Mouse (Mus musculus): Measurements from ENCODE around the gene Nans. TPM values are rescaled to one million over a fixed set of nuclear protein-coding genes. Genes with fewer than 3 reads are reported as not detected.

The Nans gene
- polyA plus RNA-seq, 1 experiment from 2014 or later, result 75.7 TPM

GRCm38 (mm10) chr4:46454097-46454864 is 34.8 kb upstream of the Nans start:
- peaks cover 66% of the 10 kb centered on the region for H3K4me1 ChIP-seq
- H3K4me3 ChIP-seq, result peak overlapping the region; percentile 89
- no peaks in the 10 kb centered on the region for H3K27me3 ChIP-seq (ENCODE audit: poor library complexity, severe bottlenecking)
- H3K36me3 ChIP-seq (replicated peaks), result peaks cover 45% of the 10 kb centered on the region
- DNase-seq (ENCODE audit: extremely low spot score, low spot score), result no peak
- WGBS, result 80% methylated on average over 5 of the region's 5 CpGs
- no peaks in the 10 kb centered on the region for H3K9me3 ChIP-seq
- 0 out of 2 replicates have a peak overlapping the region, but pooled peaks have one; percentile 100 for H3K27ac ChIP-seq

GRCm38 (mm10) chr4:46456762-46457161 is 32.3 kb upstream of the Nans start:
- H3K27ac ChIP-seq, result no peak overlapping the region
- H3K4me1 ChIP-seq, result peaks cover 53% of the 10 kb centered on the region
- H3K27me3 ChIP-seq (ENCODE audit: poor library complexity, severe bottlenecking), result no peaks in the 10 kb centered on the region
- H3K9me3 ChIP-seq, result no peaks in the 10 kb centered on the region
- DNase-seq (ENCODE audit: extremely low spot score, low spot score), result no peak
- no peak overlapping the region for H3K4me3 ChIP-seq
- H3K36me3 ChIP-seq (replicated peaks), result peaks cover 70% of the 10 kb centered on the region
- WGBS, result 94% methylated on average over 4 of the region's 4 CpGs

GRCm38 (mm10) chr4:46457186-46457585 is 31.9 kb upstream of the Nans start:
- H3K4me1 ChIP-seq, result peaks cover 52% of the 10 kb centered on the region
- H3K27me3 ChIP-seq (ENCODE audit: poor library complexity, severe bottlenecking), result no peaks in the 10 kb centered on the region
- H3K4me3 ChIP-seq, result no peak overlapping the region
- WGBS, result 94% methylated on average over 3 of the region's 3 CpGs
- DNase-seq (ENCODE audit: extremely low spot score, low spot score), result no peak
- no peak overlapping the region for H3K27ac ChIP-seq
- H3K36me3 ChIP-seq (replicated peaks), result peaks cover 74% of the 10 kb centered on the region
- no peaks in the 10 kb centered on the region for H3K9me3 ChIP-seq

- Histone ChIP-seq H3K9me3 (no peaks in the 10 kb centered on the region), H3K27me3 (ENCODE audit: poor library complexity, severe bottlenecking) (no peaks in the 10 kb centered on the region), H3K4me1 (peaks cover 40% of the 10 kb centered on the region), H3K36me3 (replicated peaks) (peaks cover 80% of the 10 kb centered on the region), H3K4me3 (no peak overlapping the region), H3K27ac (no peak overlapping the region)
- 94% methylated on average over 2 of the region's 2 CpGs for WGBS
- DNase-seq (ENCODE audit: extremely low spot score, low spot score), result no peak
Observed at GRCm38 (mm10) chr4:46458411-46458810, 30.6 kb upstream of the Nans start.

GRCm38 (mm10) chr4:46463130-46463830 is 25.8 kb upstream of the Nans start:
- no peaks in the 10 kb centered on the region for H3K27me3 ChIP-seq (ENCODE audit: poor library complexity, severe bottlenecking)
- H3K9me3 ChIP-seq, result no peaks in the 10 kb centered on the region
- WGBS, result 87% methylated on average over 7 of the region's 7 CpGs
- H3K36me3 ChIP-seq (replicated peaks), result peaks cover 98% of the 10 kb centered on the region
- no peak for DNase-seq (ENCODE audit: extremely low spot score, low spot score)
- H3K27ac ChIP-seq, result no peak overlapping the region
- H3K4me1 ChIP-seq, result 0 out of 2 replicates have a peak, but pooled peaks cover 2% of the 10 kb centered on the region
- no peak overlapping the region for H3K4me3 ChIP-seq

GRCm38 (mm10) chr4:46465740-46466139 is 23.3 kb upstream of the Nans start:
- no peaks in the 10 kb centered on the region for H3K27me3 ChIP-seq (ENCODE audit: poor library complexity, severe bottlenecking)
- peaks cover 100% of the 10 kb centered on the region for H3K36me3 ChIP-seq (replicated peaks)
- 98% methylated on average over 3 of the region's 3 CpGs for WGBS
- no peaks in the 10 kb centered on the region for H3K4me1 ChIP-seq
- H3K27ac ChIP-seq, result no peak overlapping the region
- DNase-seq (ENCODE audit: extremely low spot score, low spot score), result no peak
- no peaks in the 10 kb centered on the region for H3K9me3 ChIP-seq
- H3K4me3 ChIP-seq, result no peak overlapping the region

GRCm38 (mm10) chr4:46475101-46475500 is 13.9 kb upstream of the Nans start:
- Histone ChIP-seq H3K4me3 (no peak overlapping the region), H3K4me1 (no peaks in the 10 kb centered on the region), H3K36me3 (replicated peaks) (peaks cover 92% of the 10 kb centered on the region), H3K27me3 (ENCODE audit: poor library complexity, severe bottlenecking) (no peaks in the 10 kb centered on the region), H3K27ac (no peak overlapping the region), H3K9me3 (no peaks in the 10 kb centered on the region)
- DNase-seq (ENCODE audit: extremely low spot score, low spot score), result no peak
- 95% methylated on average over 5 of the region's 5 CpGs for WGBS

- Histone ChIP-seq H3K27ac (no peak overlapping the region), H3K36me3 (replicated peaks) (peaks cover 53% of the 10 kb centered on the region), H3K4me1 (no peaks in the 10 kb centered on the region), H3K9me3 (no peaks in the 10 kb centered on the region), H3K4me3 (no peak overlapping the region), H3K27me3 (ENCODE audit: poor library complexity, severe bottlenecking) (no peaks in the 10 kb centered on the region)
- no peak for DNase-seq (ENCODE audit: extremely low spot score, low spot score)
- 93% methylated on average over 2 of the region's 2 CpGs for WGBS
Observed at GRCm38 (mm10) chr4:46479081-46479480, 10.0 kb upstream of the Nans start.

- WGBS, result 57% methylated on average over 14 of the region's 14 CpGs
- Histone ChIP-seq H3K27me3 (ENCODE audit: poor library complexity, severe bottlenecking) (no peaks in the 10 kb centered on the region), H3K4me3 (no peak overlapping the region), H3K36me3 (replicated peaks) (no peaks in the 10 kb centered on the region), H3K27ac (peak overlapping the region; percentile 32; the same call in 1 of the 2 replicates), H3K9me3 (no peaks in the 10 kb centered on the region), H3K4me1 (peaks cover 19% of the 10 kb centered on the region)
- no peak for DNase-seq (ENCODE audit: extremely low spot score, low spot score)
Observed at GRCm38 (mm10) chr4:46485696-46486417, 3.2 kb upstream of the Nans start.

- peaks cover 19% of the 10 kb centered on the region for H3K4me1 ChIP-seq
- DNase-seq (ENCODE audit: extremely low spot score, low spot score), result no peak
- H3K9me3 ChIP-seq, result no peaks in the 10 kb centered on the region
- WGBS, result 89% methylated on average over 5 of the region's 5 CpGs
- H3K27me3 ChIP-seq (ENCODE audit: poor library complexity, severe bottlenecking), result no peaks in the 10 kb centered on the region
- H3K4me3 ChIP-seq, result no peak overlapping the region
- H3K27ac ChIP-seq, result no peak overlapping the region
- peaks cover 9% of the 10 kb centered on the region; the same call in 1 of the 2 replicates for H3K36me3 ChIP-seq (replicated peaks)
Observed at GRCm38 (mm10) chr4:46487348-46487747, 1.7 kb upstream of the Nans start.

GRCm38 (mm10) chr4:46493071-46493470 is 4.0 kb downstream of the Nans start:
- peaks cover 13% of the 10 kb centered on the region for H3K4me1 ChIP-seq
- no peak for DNase-seq (ENCODE audit: extremely low spot score, low spot score)
- H3K4me3 ChIP-seq, result no peak overlapping the region
- 91% methylated on average over 6 of the region's 6 CpGs for WGBS
- H3K9me3 ChIP-seq, result no peaks in the 10 kb centered on the region
- H3K36me3 ChIP-seq (replicated peaks), result peaks cover 53% of the 10 kb centered on the region
- no peak overlapping the region for H3K27ac ChIP-seq
- H3K27me3 ChIP-seq (ENCODE audit: poor library complexity, severe bottlenecking), result no peaks in the 10 kb centered on the region

- peaks cover 68% of the 10 kb centered on the region for H3K36me3 ChIP-seq (replicated peaks)
- no peaks in the 10 kb centered on the region for H3K9me3 ChIP-seq
- 91% methylated on average over 12 of the region's 12 CpGs for WGBS
- H3K4me1 ChIP-seq, result peaks cover 8% of the 10 kb centered on the region
- no peak overlapping the region for H3K27ac ChIP-seq
- no peak for DNase-seq (ENCODE audit: extremely low spot score, low spot score)
- no peak overlapping the region for H3K4me3 ChIP-seq
- peaks cover 1% of the 10 kb centered on the region for H3K27me3 ChIP-seq (ENCODE audit: poor library complexity, severe bottlenecking)
Observed at GRCm38 (mm10) chr4:46495543-46495942, 6.5 kb downstream of the Nans start.
